Mouse (Mus musculus) right cerebral cortex, postnatal 14 days (tissue): ENCODE results near the gene Tmub2.

ENCODE experiments used
- DNase-seq: peaks from one replicate; pipeline ENCODE4 v3.0.0; 2022

The Tmub2 gene

DNA sequence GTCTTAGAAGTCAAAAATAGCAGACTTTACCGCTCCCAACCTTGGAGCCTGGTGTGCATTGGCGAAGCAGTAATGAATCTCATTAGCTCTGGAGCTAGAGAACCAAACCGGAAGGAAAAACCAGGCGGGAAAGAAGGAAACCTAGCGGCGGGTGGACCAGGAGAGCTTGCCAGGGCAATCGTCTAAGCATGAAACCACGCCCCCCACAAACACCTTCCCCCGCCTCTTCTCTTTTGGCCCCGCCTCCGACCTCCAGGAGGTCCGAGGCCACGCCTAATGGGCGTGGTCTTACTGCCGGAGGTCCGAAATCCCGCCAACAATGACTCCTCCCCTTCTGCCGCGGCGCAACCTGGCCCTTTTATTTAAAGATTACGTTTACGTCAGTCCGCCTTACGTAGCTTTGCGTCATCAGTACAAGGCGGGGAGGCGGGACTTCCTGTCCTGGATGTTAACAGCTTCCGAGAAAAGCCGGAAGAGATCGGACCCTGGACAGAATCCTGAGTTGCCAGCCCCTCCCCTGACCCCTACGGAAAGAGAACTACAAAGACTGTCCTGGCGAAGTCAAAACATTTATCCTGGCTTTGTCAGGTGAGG lies at the start of gene Tmub2:
Gene Tmub2 (plus strand): TSS at position 431 of the 594 bp plus-strand sequence.
- DNase-seq: peak; percentile 94

DNA sequence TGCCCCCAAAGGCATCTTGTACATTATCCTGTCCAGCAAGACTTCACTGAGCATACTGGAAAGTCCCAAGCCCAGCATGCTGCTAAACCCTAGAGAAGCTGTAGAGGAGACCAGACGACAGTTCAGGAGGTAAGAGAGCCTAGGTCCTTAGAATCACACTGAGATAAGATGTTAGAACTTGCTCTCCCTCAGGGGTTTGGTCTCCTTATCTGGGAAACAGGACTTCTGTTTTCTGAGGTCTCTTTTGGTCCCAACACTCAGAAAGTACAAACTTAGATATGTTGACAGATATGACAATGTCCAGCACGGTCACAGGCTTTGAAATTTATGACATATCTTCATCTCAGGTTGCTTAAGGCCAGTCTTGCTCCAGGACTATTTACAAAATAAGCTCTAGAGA lies 48.7 kb upstream of the Tmub2 start:
- DNase-seq: no peak

DNA sequence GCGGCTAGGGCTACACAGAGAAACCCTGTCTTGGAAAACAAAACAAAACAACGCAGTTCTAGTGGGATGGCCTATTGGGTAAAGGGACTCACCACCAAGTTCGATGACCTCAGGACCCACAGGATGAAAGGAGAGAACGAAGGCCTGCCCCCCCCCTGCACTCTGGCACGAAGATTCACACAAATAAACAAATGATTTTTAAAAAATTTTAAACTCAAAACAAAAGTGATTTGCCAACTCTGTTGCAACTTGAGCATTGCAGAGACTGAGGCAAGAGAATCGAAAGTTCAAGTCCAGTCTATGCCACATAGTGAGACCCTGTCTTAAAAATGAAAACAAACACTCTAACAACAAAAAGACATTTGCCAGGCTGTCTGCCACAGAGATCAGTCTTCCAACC lies 44.1 kb upstream of the Tmub2 start:
- no peak for DNase-seq

DNA sequence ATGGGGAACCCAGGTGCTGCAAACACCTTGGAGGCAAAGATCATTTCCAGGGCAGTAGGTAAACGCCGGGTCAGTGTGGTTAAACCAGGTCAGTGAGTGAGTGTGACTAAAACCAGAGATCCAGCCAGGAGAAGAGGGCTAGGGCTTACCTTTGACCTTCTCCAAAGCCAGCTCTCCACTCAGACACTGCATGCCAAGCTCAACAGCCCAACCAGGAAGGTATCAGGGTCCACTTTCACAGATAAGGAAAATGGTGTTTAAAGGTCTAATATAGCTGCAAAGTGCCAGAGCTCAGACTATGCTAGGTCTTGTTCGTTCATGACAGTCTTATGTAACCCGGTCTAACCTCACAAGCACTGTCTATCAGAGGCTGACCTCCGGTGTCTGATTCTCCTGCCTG lies 43.5 kb upstream of the Tmub2 start:
- DNase-seq: no peak

DNA sequence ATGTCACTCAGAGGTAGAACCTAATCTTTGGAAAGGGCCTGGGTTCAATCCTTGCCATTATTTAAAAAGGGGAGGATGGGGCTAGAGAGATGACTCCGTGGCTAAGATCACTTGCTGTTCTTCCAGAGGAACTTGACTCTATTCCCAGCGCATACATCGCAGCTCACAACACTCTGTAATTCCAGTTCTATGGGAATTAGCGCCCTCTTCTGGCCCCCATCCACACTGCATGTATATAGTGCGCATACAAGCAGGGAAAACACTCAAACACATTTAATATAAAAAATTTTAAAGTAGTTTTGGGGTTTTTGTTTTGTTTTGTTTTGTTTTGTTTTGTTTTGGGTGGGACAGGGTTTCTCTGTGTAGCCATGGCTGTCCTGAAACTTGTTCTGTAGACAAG lies 42.9 kb upstream of the Tmub2 start:
- no peak for DNase-seq

DNA sequence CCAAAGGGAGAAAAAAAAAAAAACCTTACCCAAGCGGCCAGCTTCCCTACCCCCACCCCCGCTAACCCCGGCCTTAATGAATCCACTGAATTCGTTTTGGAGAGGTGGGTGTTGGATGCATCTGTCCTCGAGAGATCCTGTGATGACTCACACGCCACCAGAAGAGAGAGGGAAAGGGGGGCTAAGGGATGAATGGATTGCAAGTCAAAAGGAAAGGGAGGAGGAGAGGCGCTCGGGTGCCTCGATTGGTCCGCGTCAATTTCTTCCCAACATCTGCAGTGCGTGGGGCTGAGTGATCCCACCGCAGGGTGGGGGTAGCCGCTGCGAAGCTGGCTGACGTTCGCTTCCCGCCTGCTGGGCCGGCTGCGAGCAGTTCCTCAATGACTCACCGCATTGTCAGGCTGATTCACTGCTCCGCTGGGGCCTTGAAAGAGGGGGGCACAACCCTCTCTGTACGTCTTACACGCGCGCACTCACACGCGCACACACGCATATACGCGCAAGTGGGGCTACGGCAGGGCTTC lies 39.7 kb upstream of the Tmub2 start:
- DNase-seq: peak; percentile 75

DNA sequence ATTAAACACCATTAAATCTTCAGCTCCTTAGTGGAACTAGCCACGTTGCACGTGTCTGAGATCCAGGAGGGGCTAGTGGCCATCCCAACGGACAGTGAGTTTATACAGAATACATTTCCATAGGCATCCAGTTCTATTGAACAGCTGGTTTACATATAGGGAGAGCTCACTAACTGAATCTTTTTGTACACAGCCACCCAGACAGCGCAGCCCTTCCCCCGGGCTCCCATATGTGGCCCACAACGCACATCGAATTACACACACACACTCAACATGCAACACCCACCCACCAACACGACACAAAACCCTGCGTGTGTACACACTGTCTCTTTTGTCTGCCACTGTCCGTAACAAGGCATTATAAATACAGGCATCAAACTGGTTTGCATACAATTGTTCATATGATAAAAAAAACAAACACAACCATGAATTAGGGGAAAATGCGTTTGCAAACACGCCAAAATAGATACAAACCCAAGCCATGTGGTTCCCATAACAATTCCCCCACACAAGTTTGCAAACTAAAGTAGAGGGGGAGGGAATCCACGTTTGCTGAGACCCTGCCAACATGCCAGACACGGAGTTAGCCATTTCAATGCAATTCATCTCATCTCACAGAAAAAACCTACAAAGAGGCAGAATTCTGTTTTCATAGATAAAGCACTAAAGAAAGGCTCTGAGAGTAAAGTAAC lies 39.0 kb upstream of the Tmub2 start:
- DNase-seq: no peak

DNA sequence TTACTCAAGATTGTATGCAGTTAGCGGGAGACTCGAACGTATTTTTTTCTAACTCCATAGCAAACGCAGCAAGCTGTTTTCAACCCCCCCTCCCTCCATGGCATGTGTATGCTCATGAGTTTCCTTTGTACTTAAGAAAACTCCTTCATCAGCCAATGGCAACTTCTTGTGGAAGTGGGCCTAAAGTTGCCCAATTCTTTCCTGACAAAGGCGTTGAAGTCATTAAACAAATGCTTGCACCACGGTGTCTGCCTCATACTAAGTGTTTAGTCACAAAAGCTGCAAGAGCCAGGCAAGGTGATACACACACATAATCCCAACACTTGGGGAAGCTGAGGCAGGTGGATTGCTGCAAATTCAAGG lies 38.5 kb upstream of the Tmub2 start:
- DNase-seq: no peak

DNA sequence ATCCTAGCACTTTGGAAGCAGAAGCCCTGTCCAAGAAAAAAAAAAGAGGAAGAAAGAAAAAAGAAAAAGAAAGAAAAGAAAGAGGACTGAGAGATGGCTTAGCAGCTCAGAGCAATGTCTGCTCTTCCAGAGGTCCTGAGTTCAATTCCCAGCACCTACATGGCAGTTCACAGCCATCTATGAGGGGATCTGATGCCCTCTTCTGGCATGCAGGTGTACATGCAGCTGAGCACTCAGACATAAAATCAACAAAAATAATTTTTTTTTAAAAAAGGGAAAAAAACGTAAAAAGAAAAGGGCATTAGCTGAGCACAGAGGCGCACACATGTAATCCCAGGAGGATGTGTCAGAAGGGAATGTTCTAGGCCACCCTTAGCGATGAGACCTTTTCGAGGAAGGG lies 37.9 kb upstream of the Tmub2 start:
- no peak for DNase-seq

DNA sequence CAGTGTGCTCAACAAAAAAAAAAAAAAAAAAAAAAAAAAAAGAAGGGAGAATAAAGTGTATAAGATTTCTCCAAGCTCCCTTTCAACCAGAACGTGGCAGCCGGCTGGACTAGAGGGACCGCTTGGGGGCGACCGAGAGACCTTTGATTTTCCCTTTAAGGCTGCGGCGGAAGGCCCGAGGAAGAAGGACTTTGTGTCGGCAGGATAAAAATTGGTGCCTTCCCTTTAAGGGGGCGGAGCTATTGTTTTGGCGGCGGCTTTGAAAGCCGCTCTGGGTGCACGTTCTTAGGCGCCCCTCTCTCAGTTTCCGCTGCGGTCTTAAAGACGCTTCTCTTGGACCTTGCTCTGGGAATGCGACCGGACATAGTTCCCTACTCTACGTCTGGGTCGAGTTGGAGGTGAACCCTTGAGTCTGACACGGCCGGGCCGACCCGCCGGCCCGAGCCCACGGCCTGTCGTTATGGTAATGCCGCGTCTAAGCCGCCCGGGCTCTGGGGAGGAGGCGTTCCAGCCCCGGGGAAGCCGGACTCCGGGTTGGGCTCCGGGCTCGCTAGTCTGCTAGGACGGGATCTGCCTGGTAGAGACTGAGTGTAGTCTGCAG lies 36.0 kb upstream of the Tmub2 start, which contains the start of gene BC030867:
Gene BC030867 (plus strand): TSS at position 253 of the 601 bp plus-strand sequence.
- peak; percentile 95 for DNase-seq

DNA sequence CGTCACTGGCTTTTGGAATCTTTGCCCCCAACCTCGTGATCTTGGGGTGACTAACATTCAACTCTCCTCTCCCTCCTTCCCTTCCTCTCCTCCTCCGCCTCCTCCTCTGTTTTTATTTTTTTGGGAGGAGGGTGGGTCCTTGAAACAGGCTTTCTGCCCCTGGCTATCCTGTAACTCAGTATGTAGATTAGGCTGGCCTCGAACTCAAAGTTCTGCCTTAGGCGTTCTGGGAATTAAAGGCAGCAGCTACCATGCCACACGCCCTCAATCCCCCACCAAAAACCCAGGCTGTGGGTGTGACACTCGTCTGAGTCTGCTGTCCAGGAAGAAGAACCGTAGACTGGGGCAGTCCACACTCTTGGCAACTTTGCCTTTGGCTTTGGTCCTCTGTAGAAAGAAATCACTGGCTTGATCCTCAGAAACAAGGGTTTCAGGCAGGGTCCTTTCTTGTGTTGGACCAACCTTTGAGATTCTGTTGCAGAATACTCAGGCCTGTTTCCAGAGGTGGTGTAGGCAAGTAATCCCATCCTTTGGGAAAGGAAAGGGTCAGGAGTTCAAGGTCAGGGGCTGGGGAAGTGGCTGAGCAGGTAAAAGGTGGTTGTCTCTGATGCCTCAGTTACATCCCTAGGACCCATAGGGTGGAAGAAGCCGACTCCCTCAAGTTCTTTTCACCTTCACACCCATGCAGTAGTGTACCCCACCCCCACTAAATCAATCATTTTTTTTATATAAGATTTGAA lies 35.2 kb upstream of the Tmub2 start:
- no peak for DNase-seq

DNA sequence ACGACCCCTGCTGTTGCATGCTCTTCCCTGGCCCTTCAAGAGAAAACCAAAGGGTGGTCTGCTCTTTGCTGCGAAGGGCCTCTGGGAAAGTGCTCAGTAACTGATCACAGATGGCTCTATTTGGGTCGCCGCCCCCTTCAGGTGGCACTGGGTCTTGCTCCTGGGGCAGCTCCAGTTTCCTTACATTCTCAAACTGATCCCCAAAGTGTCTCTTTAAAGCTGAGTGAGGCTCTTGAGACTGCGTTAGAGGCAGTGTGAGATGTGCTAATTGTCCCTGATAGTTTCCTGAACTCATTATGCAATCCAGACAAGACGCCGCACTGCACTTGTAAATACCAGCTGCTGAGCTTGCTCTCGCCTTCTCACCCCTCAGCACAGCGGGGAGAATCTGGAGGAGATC lies 27.2 kb upstream of the Tmub2 start:
- DNase-seq: no peak

DNA sequence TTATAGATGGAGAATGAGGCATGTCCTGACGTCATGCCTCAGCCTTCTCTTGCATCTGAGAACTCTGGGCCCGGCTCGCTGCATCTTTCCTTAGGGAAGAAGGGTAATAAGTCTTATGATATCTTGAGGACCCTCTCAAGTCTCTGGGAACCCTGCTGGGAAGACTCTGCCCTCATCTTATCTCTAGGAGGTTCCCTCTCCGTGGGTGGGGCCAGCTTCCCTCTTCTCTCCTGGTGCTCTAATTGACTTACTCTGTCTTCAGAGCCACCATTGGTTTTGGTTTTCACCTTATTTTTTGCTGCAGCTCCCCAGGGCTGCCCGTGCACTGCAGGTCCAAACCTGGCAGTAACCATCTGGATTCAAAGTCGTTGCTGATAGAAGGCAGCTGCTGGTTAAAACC lies 26.6 kb upstream of the Tmub2 start:
- no peak for DNase-seq

DNA sequence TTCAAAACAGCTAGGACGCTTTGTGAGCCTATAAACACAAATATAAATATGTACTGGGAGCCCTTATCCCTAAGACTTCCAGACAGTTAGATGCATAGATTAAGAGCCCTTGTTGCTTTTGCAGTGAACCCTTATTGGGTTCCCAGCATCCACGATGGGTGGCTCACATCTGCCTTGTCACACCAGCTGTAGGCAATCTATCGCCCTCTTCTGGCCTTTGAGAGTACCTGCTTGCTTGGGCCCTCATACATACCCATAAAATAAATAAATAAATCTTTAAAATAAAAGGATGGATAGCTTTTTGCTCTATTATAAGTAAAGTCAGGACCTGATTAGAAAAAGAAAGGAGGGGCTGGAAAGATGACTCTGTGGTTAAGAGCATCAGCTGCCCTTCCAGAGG lies 26.2 kb upstream of the Tmub2 start:
- DNase-seq: no peak

DNA sequence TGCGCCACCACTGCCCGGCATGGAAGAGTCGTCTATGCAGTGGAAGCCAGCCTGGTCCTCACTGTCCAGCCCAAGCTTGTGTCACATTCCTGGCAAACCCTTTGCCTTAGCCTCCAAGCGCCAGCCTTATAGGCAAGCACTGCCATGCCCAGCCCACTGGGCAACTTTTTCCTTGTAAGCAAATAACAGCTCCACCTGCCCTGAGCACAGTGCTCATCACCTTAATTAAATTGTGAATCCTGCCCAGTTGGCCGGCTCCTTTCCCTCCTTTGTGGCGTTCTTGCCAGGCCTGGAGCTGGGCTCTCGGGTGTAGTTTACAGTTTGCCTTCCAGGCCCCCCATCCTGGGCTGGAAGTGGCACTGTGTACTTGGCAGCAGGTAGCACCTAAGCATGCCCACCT lies 21.5 kb upstream of the Tmub2 start:
- DNase-seq: no peak

DNA sequence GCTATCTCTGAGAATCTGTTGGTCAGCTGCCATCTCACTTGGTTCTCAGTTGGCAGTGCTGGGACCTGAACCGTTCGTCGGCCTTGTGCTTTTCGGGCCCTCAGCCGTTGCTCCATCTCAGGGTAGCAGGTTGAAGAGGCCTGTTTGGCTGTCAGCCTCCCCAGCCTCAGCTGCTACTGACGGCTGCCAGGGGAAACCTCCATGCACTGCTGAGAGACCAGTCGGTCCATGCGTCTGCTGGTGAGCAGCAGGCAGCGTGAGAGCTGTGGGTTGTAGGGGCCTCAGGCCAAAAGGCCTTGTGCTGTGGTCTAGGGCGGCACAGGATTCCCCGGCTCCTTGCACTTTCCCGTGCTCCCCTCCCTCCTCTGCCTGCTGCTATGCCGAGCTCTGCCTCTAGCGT lies 18.9 kb upstream of the Tmub2 start:
- no peak for DNase-seq

DNA sequence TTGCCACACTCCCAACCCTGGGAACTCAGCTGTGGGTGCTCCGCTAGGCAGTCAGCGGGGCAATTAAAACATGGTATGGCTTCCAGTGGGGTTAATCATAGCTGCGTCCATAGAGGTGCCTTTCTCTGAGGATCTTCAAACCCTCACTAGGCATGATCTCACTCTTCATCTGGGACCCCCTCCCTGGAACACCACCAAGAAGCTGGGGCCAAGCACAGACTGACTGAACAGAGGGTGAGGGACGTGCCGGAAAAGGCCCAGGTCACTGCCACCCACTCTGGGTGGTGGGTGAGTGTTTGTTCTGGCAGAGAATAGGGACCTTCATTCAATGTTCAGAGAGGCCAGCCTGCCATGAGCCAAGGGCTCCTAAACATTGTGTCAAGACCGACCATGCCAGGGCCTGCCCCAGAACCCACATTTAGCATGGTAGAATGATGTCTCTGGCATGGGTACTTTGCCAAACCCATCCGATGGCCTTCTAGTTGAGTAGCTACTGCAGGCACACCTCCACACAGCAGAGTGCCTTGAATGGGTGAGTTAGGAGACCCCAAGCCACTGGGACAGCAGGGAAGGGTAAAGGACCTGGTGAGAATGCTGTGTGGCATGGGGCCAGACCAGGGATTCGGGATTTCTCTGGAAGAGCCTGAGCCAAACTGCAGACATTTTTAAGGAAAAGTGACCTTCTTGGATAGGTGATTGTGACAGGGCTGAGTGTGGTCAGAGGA lies 17.9 kb upstream of the Tmub2 start:
- DNase-seq: no peak

DNA sequence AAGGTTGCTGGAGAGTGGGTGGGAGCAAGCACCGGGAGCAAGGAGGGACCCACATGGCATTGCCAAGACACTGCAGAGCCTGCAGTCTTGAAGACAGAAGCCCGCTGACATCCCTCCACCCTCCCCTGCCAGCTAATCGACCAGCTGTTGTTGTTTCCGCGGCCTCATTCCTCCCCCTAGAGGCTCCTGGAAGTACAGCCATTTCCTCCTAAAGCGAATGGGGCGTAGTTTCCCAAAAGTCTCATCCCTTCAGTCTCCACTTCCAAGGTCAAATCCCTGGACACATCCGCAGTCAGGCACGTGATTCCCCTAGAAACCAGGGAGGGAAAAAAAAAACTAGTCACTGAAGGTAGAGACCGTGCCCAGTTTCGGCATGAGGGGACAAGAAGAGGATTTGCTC lies 17.3 kb upstream of the Tmub2 start:
- peak; percentile 73 for DNase-seq

DNA sequence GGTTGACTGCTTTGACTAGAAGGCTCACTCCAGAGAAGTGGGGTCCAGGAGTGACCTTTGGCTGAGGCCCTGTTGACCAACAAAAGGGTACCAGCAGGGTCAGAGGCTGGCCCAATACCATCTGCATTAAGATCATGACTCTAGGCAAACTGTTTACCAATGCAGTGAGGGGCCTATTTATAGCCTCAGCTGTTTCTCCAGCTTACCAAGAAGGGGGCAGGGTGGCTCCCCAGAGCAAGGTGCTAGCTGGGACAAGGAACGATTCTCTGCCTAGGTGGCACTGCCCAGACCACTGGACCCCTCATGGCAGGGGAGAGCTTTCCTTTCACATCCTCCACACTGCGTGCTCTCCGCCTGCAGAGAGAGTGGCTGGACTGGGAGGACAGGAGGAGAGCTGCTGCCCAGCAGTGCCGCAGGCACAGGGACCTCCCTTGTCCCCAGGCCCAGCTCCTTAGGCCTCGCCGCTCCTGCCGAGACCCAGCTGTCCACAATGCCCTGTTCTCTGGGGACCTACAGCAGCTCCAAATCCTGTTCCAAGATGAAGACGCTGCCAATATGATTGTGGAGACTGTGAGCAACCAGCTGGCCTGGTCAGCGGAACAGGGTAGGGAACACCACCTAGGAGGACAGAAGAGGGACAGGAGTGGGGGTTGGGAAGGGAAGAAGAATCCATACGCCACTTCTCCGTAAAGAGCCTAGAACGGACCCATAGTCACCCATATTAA lies 16.0 kb upstream of the Tmub2 start, which contains the start of gene Asb16:
Gene Asb16 (plus strand): TSS at position 224 of the 725 bp plus-strand sequence.
- no peak for DNase-seq

DNA sequence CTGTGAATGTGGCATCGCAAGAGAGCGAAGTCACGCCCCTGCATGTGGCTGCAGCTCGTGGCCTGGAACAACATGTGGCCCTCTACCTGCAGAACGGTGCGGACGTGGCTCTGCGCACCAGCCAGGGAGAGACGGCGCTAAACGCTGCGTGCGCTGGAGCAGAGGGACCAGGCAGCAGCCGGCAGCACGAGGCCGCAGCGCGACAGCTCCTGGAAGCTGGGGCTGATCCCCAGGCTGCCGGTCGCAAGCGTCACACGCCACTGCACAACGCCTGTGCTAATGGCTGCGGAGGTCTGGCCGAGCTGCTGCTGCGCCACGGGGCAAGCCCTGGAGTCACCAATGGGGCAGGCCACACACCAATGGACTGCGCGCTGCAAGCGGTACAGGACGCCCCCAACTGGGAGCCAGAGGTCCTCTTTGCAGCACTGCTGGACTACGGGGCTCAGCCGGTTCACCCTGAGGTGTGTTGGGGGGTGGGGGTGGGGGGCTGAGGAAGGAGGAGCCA lies 8.3 kb upstream of the Tmub2 start:
- no peak for DNase-seq

DNA sequence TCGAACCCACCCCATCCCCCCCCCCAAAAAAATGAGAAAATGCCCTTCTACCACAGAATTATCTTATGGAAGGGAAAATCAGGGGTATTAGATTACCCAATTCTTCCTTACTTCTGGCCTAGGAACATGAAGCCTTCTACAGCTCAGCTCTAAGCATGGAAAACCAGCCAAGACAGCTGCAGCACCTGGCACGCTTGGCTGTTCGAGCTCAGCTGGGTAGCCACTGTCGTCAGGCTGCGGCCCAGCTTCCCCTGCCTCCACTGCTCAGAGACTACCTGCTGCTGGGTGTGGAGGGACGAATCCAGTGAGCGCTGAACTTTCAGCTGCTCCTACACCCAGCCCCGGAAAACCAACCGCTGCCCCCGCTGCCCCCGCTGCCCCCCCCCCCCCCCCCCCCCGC lies 7.0 kb upstream of the Tmub2 start:
- no peak for DNase-seq

DNA sequence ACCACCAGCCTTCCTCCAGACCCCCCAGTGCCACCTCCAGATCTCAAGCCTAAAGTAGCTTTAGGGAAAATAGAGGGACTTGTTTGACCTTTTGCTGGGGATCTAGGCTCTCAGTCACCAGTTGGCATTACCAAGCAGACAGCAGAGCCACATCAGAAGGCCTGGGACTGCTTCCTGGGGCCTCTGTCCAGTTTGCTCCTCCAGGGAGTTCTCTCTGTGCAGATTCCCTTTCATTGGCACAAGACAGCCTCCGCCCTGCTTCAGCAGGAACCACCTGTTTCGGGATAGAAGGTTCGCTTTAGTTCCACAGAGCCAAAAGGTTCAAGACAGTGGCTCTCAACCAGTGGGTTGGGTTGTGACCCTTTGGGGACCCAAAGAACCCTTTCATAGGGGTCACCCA lies 5.1 kb upstream of the Tmub2 start:
- no peak for DNase-seq
